Mouse (Mus musculus) small intestine, adult 2 months (tissue): ENCODE results near the gene Spi1. TPM values are rescaled to one million over a fixed set of nuclear protein-coding genes. Genes with fewer than 3 reads are reported as not detected.

Experiments used
- H3K27ac ChIP-seq: fragments of 200-500 bp; 2 replicates; pipeline ENCODE4 v1.5.1; 2012; ENCODE audit warnings: low read depth, low read length, control low read depth, inconsistent platforms; ENCODE audit not compliant: insufficient read depth
- H3K27me3 ChIP-seq: fragments of 200-500 bp; 2 replicates; pipeline ENCODE4 v1.6.1; 2012; ENCODE audit warnings: mild to moderate bottlenecking, moderate library complexity, low read length, inconsistent platforms; ENCODE audit not compliant: control insufficient read depth, insufficient read depth
- H3K36me3 ChIP-seq: fragments of 200-500 bp; 2 replicates; pipeline ENCODE4 v1.6.1; 2012; ENCODE audit warnings: mild to moderate bottlenecking, low read length, control low read depth, inconsistent platforms; ENCODE audit not compliant: control insufficient read depth, insufficient read depth
- H3K4me1 ChIP-seq: fragments of 200-500 bp; 2 replicates; pipeline ENCODE4 v1.6.1; 2012; ENCODE audit warnings: low read length, inconsistent platforms, mixed read lengths; ENCODE audit not compliant: control insufficient read depth, insufficient read depth, insufficient read length
- H3K4me3 ChIP-seq: fragments of 200-500 bp; 2 replicates; pipeline ENCODE4 v1.5.1; 2012; ENCODE audit warnings: low read depth, mild to moderate bottlenecking, control low read depth, inconsistent platforms, low read length, moderate library complexity
- CTCF ChIP-seq: fragments of 200-500 bp; IDR thresholded peaks from 2 replicates; pipeline ENCODE4 v1.5.1; 2012; ENCODE audit warnings: low read depth, mild to moderate bottlenecking, control low read depth, inconsistent platforms, low read length, moderate library complexity, mixed read lengths; ENCODE audit not compliant: insufficient replicate concordance, insufficient read length; ENCODE audit errors: extremely low read depth
- POLR2A ChIP-seq: fragments of 200-500 bp; IDR thresholded peaks from 2 replicates; pipeline ENCODE4 v1.6.1; 2012; ENCODE audit warnings: low read depth, mild to moderate bottlenecking, control low read depth, inconsistent platforms, low read length, moderate library complexity
- WGBS: fragments of 180-500 bp; shearing (Covaris S2); methylation state at CpG from one replicate; pipeline ENCODE4 v1.1.7; 2018; 5-methylcytosine and 5-hydroxymethylcytosine counted together
- polyA plus RNA-seq: library from polyadenylated mRNA; depleted of rRNA; stranded (reverse); fragments of >200 nt; gene quantifications from 2 replicates; pipeline ENCODE4 v1.2.3, GENCODE M21; 2012

Gene Spi1
- polyA plus RNA-seq, 1 experiment, result 28.8 TPM

DNA sequence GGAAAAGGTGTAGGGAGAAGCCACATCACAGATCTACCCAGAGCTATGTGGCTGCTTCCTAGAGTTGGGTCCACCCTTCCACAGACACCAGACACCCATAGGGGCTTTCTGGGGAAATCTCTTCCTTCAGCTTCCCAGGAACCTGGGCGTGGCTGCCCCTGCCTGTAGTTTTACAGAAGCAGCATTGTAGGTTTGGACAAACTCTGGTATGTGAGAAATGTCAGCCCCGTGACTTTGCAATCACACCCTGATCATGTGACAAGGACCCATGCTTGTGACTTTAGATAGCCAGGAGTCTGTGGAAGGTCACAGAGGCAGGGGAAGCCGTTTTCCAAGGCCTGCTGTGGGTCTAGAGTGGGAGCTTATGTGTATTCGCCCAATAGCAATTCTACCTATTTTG lies 30.3 kb downstream of the Spi1 start:
- H3K27ac ChIP-seq, result no peak overlapping the region
- TF ChIP-seq POLR2A, result no peak
- no peak for TF ChIP-seq CTCF
- no peak overlapping the region for H3K4me3 ChIP-seq
- no peaks in the 10 kb centered on the region for H3K27me3 ChIP-seq
- no peaks in the 10 kb centered on the region for H3K4me1 ChIP-seq
- WGBS, result 38% methylated on average over 4 of the region's 4 CpGs
- no peaks in the 10 kb centered on the region for H3K36me3 ChIP-seq

DNA sequence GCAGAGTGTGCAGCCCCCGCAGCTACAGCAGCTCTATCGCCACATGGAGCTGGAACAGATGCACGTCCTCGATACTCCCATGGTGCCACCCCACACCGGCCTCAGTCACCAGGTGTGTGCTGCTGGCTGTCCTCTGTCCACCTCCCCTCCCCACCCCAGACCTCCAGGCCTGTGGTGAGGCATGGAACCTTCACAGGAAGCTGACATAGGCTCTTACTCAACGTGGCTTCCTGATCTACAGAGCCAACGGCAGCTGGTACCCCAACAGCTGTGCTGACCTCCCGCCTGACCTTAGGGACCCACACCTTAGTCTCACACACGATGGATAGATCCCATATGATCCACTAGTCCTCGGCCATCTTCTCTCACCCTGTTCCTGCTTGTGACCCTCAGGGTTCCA lies 31.1 kb downstream of the Spi1 start:
- no peaks in the 10 kb centered on the region for H3K4me1 ChIP-seq
- H3K27me3 ChIP-seq, result no peaks in the 10 kb centered on the region
- H3K4me3 ChIP-seq, result no peak overlapping the region
- no peaks in the 10 kb centered on the region for H3K36me3 ChIP-seq
- H3K27ac ChIP-seq, result no peak overlapping the region
- TF ChIP-seq POLR2A (no peak), CTCF (no peak)
- WGBS, result 75% methylated on average over 10 of the region's 10 CpGs

GRCm38 (mm10) chr2:91113852-91114251 lies 31.7 kb downstream of the Spi1 start:
- no peaks in the 10 kb centered on the region for H3K36me3 ChIP-seq
- H3K27ac ChIP-seq, result no peak overlapping the region
- no peaks in the 10 kb centered on the region for H3K27me3 ChIP-seq
- H3K4me3 ChIP-seq, result no peak overlapping the region
- 78% methylated on average over 6 of the region's 6 CpGs for WGBS
- H3K4me1 ChIP-seq, result no peaks in the 10 kb centered on the region
- TF ChIP-seq POLR2A (no peak), CTCF (no peak)

DNA sequence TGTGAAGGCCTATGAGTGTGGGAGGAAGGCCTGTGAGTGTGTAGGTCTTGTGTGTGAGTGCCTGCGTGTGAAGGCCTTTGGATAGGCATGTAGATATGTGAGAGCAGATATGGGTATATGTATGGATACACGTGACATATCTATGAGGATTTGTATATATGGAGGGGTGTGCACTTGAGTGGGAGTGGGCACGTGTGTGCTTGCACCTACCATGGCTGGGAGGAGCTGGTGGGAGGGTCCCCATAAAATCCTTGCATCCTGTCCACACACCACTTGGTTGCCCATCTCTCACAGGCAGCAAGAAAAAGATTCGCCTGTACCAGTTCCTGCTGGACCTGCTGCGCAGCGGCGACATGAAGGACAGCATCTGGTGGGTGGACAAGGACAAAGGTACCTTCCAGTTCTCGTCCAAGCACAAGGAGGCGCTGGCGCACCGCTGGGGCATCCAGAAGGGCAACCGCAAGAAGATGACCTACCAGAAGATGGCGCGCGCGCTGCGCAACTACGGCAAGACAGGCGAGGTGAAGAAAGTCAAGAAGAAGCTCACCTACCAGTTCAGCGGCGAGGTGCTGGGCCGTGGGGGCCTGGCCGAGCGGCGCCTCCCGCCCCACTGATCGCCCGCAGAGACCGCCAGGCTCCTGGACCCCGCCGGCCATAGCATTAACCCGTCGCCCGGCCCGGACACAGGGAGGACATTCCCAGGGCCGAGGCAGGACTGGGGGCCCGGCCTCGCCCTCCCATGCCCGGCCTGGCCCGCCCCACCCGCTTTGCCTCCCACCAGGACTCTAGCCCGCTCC lies 32.8 kb downstream of the Spi1 start:
- Histone ChIP-seq H3K4me1 (no peaks in the 10 kb centered on the region), H3K27me3 (no peaks in the 10 kb centered on the region), H3K4me3 (peak overlapping the region; percentile 58), H3K36me3 (no peaks in the 10 kb centered on the region), H3K27ac (no peak overlapping the region)
- peak; percentile 99 for TF ChIP-seq CTCF
- 0 out of 2 replicates have a peak, but pooled peaks have one; percentile 22 for TF ChIP-seq POLR2A
- 26% methylated on average over 42 of the region's 42 CpGs for WGBS

DNA sequence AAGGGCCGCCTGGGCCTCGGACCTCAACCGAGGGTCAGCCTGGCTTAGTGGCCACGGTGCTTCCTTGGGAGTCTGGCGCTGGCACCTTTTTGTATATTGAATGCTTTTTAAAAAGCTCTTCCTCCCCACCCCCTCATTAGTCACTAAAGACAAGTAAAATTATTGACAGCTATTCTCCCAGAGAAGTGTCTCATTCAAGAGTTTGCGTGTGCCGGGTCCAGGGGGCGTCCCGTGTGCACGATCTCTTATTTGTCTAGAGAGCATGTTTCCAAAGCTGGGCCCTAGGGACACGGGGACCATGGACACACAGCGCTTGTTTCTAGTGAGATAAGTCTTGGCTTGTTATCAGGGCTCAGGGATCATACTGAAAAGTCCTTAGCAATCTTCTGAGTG lies 33.4 kb downstream of the Spi1 start:
- no peaks in the 10 kb centered on the region for H3K27me3 ChIP-seq
- peak overlapping the region; percentile 58 for H3K4me3 ChIP-seq
- no peaks in the 10 kb centered on the region for H3K4me1 ChIP-seq
- WGBS, result 33% methylated on average over 12 of the region's 12 CpGs
- H3K27ac ChIP-seq, result no peak overlapping the region
- H3K36me3 ChIP-seq, result no peaks in the 10 kb centered on the region
- TF ChIP-seq POLR2A, result no peak
- TF ChIP-seq CTCF, result no peak

DNA sequence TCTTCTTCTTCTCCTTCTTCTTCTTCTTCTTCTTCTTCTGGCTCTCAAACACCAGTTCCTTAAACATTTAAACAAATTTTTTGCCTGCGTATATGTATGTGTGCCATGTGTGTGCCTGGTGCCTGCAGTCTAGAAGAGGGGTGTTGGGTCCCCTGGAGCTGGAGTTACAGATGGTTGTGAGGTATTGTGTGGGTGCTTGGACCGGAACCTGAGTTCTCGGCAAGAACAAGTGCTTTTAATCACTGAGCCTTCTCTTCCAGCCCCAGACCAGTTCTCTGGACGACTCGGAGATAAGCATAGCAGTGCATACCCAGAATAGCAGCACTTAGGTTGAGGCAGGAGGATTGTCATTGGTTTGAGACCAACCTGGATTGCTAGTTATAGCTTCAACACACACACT lies 34.7 kb downstream of the Spi1 start:
- TF ChIP-seq POLR2A, result no peak
- no peak for TF ChIP-seq CTCF
- WGBS, result 77% methylated on average over 5 of the region's 5 CpGs
- Histone ChIP-seq H3K27me3 (no peaks in the 10 kb centered on the region), H3K4me1 (no peaks in the 10 kb centered on the region), H3K36me3 (no peaks in the 10 kb centered on the region), H3K27ac (no peak overlapping the region), H3K4me3 (no peak overlapping the region)

DNA sequence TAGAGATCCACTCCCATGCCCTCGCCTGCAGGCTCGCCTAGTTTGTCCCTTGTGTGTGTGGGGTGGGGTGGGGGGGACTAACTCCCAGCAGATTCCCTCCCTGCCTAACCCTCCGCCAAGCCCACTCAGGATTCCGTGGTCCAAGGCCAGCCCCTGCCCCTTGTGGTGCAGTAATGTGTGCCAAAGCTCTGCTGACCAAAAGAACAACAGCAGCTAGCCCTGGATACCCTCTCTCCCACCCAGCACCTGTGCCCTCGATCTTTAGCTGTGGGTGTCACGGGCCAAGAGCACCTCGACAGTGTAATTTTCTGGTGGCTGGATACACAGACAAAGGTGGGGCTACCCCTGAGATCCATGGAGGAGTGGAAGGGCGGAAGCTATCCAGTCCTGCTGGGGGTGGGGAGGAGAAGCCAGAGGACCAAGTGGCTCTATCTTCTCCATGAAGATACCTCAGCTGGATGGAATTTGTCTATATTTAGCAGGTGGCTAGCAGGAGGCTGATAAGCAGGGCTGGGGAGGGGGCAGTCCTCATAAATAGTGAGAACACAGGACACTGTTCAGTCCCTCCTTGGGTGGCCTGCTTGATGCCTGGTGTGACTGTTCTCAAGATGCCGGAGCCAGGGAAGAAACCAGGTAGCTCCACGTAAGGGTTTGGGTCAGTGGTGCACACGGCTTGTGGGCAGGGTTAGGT lies 35.5 kb downstream of the Spi1 start, which contains the start of gene Mybpc3:
TSS of gene Mybpc3 (plus strand) at position 560 of the 691 bp plus-strand sequence.
- H3K27me3 ChIP-seq, result no peaks in the 10 kb centered on the region
- TF ChIP-seq CTCF (no peak), POLR2A (no peak)
- 65% methylated on average over 11 of the region's 11 CpGs for WGBS

More for the DNA sequence above, 35.5 kb downstream of the Spi1 start, which contains the start of gene Mybpc3:
- no peak within 1 kb of the TSS for H3K4me3 ChIP-seq
- H3K36me3 ChIP-seq, result no peaks in the 10 kb centered on the region
- H3K4me1 ChIP-seq, result no peaks in the 10 kb centered on the region
- H3K27ac ChIP-seq, result no peak within 1 kb of the TSS
